ENCODE assay signal across 8 mouse cellular contexts in genomic region chr5:135834769-135835491, GRCm38 (mm10). TPM values are rescaled to one million over a fixed set of nuclear protein-coding genes. Genes with fewer than 3 reads are reported as not detected.
DNase-seq lines count a peak whose midpoint lies in the region; ATAC-seq lines count a peak whose summit lies in the region.

No protein-coding gene starts in this region.

- ATAC-seq in activated CD4-positive, CD25-positive, alpha-beta regulatory T cell, adult 4 months: peak; percentile 83
- ATAC-seq in megakaryocyte, adult 5-6 weeks (ENCODE audit: poor library complexity, severe bottlenecking): peak; percentile 98

- peak; percentile 85 for DNase-seq in cerebellum, adult 9-10 months
- peak; percentile 58 to 77 for DNase-seq in frontal cortex, adult 2 months (ENCODE audit: extremely low spot score in 1 of 2, low spot score in 1 of 2)
- peak; percentile 20 for DNase-seq in hindlimb bud, embryonic 11.5 days (ENCODE audit: extremely low spot score, low read depth, low spot score)
- peak; percentile 52 to 74 for DNase-seq in left cerebral cortex, adult 8-10 months (ENCODE audit: low spot score in 2 of 2)
- DNase-seq in right cerebral cortex, adult 2 months (ENCODE audit: low spot score in 2 of 2): peak; percentile 67 to 68
- peak; percentile 30 to 73 for DNase-seq in urinary bladder, postnatal 4 days (ENCODE audit: low spot score in 2 of 2)

RNA-seq across cellular contexts. Expression of gene Srrm3, which starts 28.2 kb away (rescaled TPM):
- polyA plus RNA-seq in activated CD4-positive, CD25-positive, alpha-beta regulatory T cell, adult 4 months (2017; shearing (Covaris generic)): not detected
- polyA plus RNA-seq in frontal cortex, adult 2 months (2012; rRNA removed): 90.2 and 94.9 TPM in 2 replicates
- 10 to 100 TPM; 61.8 to 78.3 (median 68.6) TPM for total RNA-seq in left cerebral cortex, adult 8-10 months (2022)
- total RNA-seq in megakaryocyte, adult 5-6 weeks (2015): not detected in 2 replicates
- total RNA-seq in megakaryocyte, adult 5-6 weeks (2017): not detected in 2 replicates

RNA-seq across cellular contexts. Expression of gene Hspb1, which starts 52.8 kb away (rescaled TPM):
- polyA plus RNA-seq in activated CD4-positive, CD25-positive, alpha-beta regulatory T cell, adult 4 months (2017; shearing (Covaris generic)): not detected
- polyA plus RNA-seq in frontal cortex, adult 2 months (2012; rRNA removed): 29.6 and 40.7 TPM in 2 replicates
- total RNA-seq in left cerebral cortex, adult 8-10 months (2022): 10 to 100 TPM; 10.9 to 20.6 (median 14.7) TPM
- not detected in 2 replicates for total RNA-seq in megakaryocyte, adult 5-6 weeks (2015)
- not detected in 2 replicates for total RNA-seq in megakaryocyte, adult 5-6 weeks (2017)

RNA-seq across cellular contexts. Expression of gene Mdh2, which starts 56.6 kb away (rescaled TPM):
- polyA plus RNA-seq in activated CD4-positive, CD25-positive, alpha-beta regulatory T cell, adult 4 months (2017; shearing (Covaris generic)): 100 to 1,000 TPM; 625 to 710 TPM
- 500 and 513 TPM in 2 replicates for polyA plus RNA-seq in frontal cortex, adult 2 months (2012; rRNA removed)
- 100 to 1,000 TPM; 407 to 445 (median 424) TPM for total RNA-seq in left cerebral cortex, adult 8-10 months (2022)
- total RNA-seq in megakaryocyte, adult 5-6 weeks (2015): 240 and 251 TPM in 2 replicates
- 111 and 129 TPM in 2 replicates for total RNA-seq in megakaryocyte, adult 5-6 weeks (2017)

RNA-seq across cellular contexts. Expression of gene Styxl1, which starts 56.7 kb away (rescaled TPM):
- polyA plus RNA-seq in activated CD4-positive, CD25-positive, alpha-beta regulatory T cell, adult 4 months (2017; shearing (Covaris generic)): under 1 TPM in 1 of 2 experiments, not detected in 1; 0.95 TPM
- polyA plus RNA-seq in frontal cortex, adult 2 months (2012; rRNA removed): 0.14 TPM in 1 of 2 replicates, not detected in the other
- total RNA-seq in left cerebral cortex, adult 8-10 months (2022): under 1 TPM in 2 of 4 experiments, not detected in 2; 0.30 to 0.37 TPM
- total RNA-seq in megakaryocyte, adult 5-6 weeks (2015): 0.25 TPM in 1 of 2 replicates, not detected in the other
- 0.18 TPM in 1 of 2 replicates, not detected in the other for total RNA-seq in megakaryocyte, adult 5-6 weeks (2017)

Comparison
In these comparisons a context has a peak if more than half of its experiments do, and no peak if none do; other contexts are left out.
1. Peak in every context shown above with its lines: DNase-seq and ATAC-seq.
2. DNase-seq: peak in every context shown above with its lines; median percentile 85 in cerebellum, adult 9-10 months; 68 in frontal cortex, adult 2 months; 68 in right cerebral cortex, adult 2 months; 63 in left cerebral cortex, adult 8-10 months; 52 in urinary bladder, postnatal 4 days; 20 in hindlimb bud, embryonic 11.5 days.
3. RNA of gene Srrm3, which starts 28.2 kb away (total RNA-seq): 61.8 to 78.3 TPM in left cerebral cortex, adult 8-10 months; not detected in megakaryocyte, adult 5-6 weeks; every median in the first group is over 10 times any median in the second.
4. RNA of gene Hspb1, which starts 52.8 kb away (total RNA-seq): 10.9 to 20.6 TPM in left cerebral cortex, adult 8-10 months; not detected in megakaryocyte, adult 5-6 weeks; every median in the first group is over 10 times any median in the second.